Mouse (Mus musculus) left cerebral cortex, adult 11 months (tissue): ENCODE measurements around the gene Afdn.
"Not testable (repeated sequence)": the region's sequence is repeated elsewhere in the genome, so short reads cannot be mapped to it uniquely, and the experiment has no call there.

Experiments used
- DNase-seq: peaks from one replicate; pipeline ENCODE4 v3.0.0; 2022; ENCODE audit warnings: low spot score

The Afdn gene

DNA sequence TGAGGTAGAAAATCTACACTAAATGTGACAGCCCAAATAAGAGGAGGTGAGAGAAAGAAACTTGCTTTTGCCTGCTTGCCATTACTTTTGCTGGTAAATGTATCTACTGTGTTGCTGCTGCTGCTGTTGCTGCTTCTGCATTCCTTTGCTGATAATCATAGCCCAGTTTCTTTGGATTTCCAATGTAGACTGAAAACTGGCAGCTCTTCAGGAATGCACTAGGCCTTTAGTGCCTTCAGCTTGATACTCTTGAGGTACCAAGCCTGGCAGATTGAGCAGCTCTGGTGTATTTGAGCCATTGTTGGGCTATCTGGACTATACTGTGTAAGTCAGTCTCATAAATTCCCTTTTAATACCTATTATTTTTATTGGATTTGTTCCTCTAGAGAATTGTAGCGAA, 18.5 kb downstream of the Afdn start:
- no peak for DNase-seq

DNA sequence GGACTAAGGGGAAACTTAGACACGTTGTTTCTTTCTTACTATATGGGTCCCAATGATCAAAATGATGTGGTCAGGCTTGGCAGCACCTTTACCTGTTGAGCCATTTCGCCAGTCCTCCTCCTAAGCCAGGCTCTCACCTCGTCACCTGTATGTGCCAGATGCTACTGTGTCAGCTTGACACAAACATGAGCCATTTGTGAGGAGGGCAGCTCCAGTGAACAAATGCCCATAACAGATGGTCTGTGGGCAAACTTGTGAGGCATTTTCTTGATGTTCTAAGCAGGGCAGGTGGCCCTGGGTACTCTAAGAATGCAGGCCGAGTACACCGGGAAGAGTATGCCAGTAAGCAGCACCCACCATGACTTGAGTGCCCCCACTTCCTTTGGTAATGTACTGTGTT, 21.6 kb downstream of the Afdn start:
- no peak for DNase-seq

DNA sequence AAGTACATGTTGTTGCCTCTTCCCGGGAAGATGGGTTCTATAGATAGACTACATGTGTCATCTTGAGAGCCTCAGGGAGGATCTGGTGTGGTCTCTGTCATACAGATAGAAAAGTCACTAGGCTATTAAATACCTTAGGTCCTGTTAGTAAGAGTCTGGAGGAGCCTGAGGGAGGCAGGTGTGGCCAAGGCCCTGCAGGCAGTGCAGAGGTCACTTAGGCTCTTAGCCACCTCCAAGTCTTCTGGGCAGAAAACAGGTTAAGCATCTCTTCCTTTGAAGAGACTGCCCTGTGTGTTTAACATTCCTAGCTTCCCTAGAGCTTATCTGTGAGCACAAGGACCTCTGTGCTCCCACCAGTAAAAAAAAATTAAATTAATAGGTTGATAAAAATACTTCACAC, 23.1 kb downstream of the Afdn start:
- no peak for DNase-seq

DNA sequence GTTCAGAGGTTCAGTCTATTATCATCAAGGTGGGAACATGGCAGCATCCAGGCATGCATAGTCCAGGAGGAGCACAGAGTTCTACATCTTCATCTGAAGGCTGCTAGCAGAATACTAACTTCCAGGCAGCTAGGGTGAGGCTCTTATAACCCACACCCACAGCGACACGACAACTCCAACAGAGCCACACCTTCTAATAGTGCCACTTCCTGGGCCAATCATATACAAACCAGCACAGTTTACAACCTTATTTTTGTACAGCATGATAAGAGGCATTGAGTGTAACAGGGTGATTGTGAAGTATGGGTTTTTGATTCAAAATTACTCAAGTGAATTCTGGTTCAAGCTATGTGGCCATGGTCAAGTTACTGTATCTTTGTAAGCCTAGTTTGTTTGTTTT, 29.7 kb downstream of the Afdn start:
- DNase-seq, result not testable (repeated sequence)

DNA sequence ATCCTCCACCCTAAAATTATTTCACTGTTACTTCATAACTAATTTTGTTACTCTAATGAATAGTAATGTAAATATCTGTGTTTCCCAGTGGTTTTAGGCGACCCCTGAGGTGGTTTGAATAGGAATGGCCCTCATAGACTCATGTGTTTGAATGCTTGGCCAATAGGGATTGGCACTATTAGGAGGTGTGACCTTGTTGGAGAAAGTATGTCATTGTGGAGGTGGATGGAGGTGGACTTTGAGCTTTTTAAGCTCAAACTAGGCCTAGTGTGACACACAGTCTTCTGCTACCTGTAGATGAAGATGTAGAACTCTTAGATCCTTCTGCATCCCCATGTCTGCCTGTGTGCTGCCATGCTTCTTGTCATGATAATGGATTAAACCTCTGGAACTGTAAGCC, 37.4 kb downstream of the Afdn start:
- no peak for DNase-seq

DNA sequence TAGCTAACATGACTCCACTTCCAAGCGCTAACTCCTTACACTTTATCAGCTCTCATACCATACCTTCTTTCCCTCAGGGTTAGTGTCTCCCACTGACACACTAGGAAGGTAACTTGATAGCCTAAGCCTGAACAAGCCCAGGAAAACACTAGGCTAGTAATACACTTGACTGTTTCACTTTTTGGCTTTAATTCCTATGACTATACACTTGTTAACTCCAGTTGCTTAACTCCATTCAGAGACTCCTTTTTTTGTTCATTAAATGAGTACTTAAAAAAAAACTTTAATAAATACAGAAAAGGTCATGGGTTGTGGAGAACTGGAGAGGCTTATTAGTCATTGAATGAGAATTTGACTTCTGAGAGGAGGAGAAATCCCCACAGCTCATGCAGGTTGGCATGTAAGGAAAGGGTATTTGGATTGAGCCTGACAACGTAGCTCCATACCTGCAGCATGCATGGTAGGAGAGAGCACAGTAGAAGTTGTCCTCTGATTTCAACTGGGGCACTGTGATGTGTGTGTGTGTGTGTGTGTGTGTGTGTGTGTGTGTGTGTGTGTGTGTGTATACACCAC, 42.6 kb downstream of the Afdn start:
- DNase-seq, result no peak

DNA sequence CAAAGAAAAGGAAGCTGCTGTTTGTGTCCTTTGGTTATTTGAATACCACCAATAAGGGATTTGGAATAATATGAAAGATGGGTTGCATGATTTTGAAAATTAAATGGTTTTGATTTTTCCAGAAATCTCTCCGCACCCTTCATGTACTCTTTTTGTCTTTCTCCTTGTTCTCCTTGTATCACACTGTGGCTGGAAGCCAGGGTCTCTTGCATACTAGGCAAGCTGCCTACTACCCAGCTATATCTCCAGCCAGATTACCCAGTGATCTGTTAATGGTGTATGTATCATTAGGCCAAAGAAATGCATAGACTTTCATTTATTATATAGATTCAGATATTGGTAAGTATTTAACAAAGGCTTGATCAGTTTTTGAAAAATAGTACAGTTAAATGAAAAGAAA, 45.7 kb downstream of the Afdn start:
- no peak for DNase-seq

DNA sequence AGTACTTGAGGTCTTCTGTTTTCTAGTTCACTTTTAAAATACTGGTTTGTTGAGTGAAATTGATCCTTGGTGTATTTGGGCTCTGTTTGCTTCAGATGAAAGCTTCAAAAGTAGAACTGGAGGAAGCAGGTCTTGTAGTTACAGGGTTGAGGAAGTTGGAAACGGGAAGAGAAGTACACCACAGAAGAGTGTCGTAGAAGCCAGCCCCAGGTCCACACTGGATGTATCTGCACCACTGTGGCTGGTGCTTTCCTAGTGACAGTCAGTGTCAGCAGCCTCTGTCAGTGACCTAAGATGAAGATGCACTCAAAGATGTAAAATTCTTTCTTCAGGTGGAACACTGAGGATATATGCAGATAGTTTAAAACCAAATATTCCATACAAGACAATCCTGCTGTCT, 57.5 kb downstream of the Afdn start:
- DNase-seq, result no peak

DNA sequence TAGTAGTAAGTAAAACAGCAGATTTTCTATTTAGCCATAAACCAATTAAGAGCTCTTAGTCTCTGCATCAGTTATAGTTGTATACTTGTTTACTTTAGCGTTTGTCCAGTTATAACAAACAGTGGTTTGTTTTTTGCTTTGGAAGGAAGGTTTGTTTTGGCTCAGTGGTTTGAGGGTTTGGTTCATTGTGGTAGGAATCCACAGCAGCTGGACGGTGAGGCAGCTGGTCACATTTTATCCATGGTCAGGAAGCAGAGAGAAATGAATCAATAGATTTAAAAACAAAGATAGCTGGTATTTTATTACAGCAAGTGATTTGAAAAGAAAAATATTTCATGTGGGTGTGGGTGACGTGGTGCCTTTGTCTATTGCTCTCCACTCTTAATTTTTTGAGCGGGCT, 59.0 kb downstream of the Afdn start:
- no peak for DNase-seq

DNA sequence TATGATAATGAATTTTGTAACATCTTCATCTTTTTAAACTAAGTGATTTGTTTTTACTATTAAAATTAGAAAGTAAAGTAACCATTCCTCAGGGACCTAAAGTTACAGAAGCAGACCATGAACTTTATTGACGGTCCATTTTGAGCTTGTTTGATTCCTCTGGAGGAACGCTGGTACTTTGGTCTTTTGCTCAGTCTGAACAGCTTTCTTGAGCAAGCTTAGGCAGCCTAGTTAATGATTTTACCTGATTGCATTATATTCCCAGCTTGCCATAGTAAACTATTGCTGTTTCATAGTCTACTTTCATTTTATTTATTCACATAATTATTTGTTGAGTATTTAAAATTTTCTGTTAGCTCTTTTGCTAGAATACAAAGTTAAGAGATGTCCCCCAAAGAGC, 60.3 kb downstream of the Afdn start:
- no peak for DNase-seq

DNA sequence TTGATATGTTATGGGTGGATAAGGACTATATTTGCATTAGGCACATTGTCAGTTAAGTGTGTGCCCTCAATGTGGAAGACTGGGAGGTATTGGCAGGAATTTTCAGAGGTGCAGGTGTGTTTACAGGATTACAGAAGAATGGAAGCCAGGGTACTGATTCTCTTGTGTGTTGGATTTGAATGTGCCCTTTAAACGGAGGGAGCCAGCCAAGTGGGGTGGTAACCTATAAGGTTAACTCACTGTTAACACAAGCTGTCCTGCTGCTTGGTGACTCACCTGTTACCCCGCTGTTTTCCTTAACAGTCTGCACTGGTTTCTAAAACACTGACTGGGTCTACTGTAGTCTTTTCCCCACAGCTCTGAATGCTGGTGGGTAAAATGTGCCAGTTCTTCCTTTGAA, 65.1 kb downstream of the Afdn start:
- no peak for DNase-seq

DNA sequence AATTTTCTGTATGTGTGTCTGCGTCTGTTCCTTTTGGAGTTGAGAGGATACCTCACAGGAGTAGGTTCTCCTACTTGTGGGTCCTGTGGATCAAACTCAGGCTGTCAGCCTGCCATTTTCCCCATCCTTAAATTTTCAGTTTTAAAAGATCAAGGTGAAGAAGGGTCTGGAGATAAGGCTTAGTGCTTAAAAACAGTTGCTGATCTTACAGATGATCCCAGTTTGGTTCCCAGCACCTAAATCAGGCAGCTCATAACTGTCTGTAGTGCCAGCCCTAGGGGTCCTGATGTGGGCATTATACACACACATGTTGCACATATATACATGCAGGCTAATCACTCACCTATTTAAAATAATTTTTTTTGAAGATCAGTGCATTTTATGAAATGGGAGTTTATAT, 69.9 kb downstream of the Afdn start:
- no peak for DNase-seq

DNA sequence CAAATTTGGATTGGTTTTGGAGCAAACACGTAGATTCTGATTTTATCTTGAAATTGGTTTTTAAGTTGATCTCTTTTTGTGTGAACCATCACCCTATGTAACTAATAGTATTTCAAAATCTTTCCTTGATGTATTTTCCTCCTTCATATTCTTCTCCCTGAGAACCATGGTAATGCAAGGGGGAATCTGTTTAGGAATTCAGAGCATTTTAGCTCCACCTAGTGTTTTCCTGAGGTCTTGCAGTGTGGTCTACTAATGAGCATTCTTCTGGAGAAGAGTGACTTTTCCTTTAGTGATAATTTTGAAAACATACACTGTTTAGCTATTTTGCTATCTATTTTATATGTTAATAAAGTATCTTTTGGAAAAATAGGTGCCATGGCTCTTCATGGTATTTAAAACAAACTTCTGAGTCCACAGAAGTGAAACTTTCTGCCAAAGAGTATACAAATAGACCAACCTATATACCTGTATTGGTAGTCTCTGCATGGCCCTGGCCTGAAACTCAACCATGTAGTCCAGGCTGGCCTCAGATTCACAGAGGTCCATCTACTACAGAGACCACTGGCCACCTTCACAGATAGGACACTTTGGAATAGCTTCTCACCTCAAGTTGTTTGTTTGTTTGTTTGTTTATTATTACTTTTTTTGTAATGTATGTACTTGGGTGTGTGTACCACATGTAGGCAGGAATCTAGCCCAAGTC, 70.5 kb downstream of the Afdn start:
- DNase-seq, result peak; percentile 57

DNA sequence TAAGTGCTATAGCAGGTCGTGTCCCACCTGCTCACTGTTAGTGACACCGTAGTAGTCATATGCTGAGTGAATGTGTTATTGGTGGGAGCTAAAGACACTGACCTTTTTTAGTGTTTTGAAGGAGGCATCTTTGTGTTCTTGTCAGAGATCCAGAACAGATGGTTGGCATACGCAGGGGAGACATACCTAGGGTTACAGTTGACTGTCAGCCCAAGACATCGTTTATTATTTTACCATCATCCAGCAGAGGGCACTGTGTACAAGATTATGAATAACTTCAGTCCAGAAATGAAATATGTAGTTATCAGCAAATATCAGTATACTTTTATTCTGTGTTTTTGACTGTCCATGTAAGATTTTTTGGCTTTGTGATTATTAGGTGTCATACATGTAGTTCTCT, 75.5 kb downstream of the Afdn start:
- no peak for DNase-seq

DNA sequence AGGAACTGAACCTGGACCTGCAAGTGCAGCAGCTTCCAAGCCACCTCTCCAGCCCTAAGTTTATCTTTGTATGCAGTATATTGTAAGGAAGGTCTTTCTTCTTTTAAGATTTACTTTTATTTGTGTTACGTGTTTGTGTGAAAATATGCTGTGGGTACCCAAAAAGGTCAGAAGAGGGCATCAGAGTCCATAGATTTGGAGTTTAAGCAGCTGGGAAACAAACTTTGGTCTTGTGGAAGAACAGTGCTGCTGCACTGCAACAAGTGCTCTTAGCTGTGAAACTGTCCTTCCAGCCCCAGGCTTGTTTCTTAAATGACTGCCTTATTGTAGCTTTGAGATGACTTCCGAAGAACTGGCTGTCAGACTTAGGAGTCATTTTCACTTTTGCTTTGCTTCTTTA, 89.8 kb downstream of the Afdn start:
- DNase-seq, result no peak

DNA sequence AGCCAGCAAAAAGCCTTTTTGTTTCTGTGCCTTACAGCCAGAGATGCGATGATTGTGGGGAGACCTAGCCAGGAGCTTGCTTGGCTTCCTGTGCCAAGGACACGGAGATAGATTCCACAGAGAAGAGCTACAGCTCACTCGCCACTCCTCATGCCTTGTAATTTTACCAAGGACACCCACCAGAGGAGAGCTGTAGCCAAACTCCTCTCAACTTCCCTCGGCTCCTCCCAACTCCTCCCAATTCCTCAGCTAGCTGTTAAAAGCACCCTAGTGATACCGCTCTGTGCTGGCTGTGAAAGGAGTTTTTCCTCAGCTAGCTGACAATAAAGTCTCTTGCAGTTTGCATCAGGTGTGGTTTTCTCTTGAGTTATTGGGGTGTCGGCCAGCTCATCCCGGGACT, 93.5 kb downstream of the Afdn start:
- DNase-seq, result not testable (repeated sequence)

DNA sequence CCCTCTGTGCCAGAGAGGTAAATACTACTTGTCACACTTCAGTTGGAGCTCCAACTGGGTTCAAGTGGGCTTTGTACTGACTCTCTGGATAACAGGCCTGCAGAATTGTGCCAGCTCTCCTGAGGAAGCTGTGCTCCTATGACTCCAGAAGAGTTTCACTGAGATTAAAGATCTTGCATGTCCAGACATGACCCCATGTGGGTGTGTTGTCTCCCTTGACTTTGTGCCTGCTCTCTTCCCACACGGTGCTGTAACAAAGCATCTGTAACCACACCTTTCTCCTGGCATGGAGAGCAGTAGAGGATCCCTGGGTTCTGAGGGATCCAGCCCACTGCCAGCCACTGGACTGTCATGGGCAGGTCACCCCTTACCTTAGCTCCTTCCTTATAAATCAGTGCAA, 95.1 kb downstream of the Afdn start:
- no peak for DNase-seq

DNA sequence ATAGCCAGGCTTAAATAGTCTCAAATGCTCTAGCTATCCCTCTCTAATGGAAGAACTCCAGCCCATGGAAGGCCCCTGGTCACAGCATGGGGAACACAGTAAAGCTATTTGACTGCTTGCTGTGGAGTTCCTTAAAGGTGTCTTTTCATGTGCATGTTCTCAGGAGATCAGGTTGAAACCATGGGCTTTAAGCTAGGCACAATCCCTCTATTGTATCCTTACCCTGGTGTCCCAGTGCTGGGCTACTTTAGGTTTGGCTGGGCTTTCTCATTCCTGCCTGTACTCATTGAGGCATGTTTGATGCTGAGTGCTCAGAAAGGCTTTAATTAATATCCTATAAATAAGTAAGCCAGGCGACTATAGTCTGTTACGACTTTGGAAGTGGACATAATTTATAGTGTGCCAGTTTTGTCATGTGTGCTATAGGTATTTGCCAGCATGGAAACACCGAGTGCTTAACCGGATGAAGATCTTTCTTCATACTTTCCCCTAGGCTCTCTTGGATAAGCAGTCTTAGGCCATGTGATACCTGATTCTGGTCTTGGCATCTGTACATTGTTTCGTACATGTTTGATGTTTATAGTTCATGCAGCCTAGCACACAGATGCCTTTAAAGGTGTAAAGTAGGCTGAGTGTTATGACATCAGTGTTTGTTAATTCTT, 96.2 kb downstream of the Afdn start:
- no peak for DNase-seq

DNA sequence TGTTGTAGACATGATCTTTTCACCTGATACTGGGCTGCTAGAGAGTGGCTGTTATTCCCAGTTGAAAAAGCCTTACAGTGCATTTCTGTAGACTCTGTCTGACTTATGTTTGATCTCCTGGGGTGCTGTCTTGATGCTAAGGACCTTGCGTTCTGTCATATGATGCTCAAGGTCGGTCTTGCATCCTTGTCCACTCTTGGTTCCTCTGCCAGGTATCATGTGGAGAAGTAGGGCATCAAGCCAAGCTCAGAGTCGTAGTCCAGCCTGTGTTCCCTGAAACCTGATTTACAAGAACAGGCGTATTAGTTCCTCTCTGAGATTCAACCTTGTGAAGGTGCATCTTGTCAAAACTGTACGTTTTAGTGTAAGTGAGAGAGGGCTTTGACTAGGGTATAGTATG, 105.0 kb downstream of the Afdn start:
- no peak for DNase-seq

DNA sequence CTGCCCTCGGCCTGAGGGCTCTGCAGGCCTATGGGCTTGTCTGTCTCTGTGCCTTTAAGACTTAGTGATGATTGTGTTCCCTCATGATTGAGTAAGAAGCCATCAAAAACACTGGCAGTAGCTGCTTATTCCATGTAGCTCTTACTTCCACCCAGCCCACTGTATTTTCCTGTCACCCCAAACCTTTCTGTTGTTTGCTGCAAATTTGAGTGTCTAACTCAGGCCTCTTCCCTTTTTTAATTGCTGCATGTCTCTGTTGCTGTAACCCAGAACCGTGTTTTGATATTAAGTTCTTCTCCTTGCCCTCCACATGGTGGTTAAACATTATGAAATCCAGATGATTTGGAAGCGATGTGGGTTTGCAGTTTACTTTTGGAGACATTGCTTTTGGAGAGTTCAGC, 106.6 kb downstream of the Afdn start:
- no peak for DNase-seq

DNA sequence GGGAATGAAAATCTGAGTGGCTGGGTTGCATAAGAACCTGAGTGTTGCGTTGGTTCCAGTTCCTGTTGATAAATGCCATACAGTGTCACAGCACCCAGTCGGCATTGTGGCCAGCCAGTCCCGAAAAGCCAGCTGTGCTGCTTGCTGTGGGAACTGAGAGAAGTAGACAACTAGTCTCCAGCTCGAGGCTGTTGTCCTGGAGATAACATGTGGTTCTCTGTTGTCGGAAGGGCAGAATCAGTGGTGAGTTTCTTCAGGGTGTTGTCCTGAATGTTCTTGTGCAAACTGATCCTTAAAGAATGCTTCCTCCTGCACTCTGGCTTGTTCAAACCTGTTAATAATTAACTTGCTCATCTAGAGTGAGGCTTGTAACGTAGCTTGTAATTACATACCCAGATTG, 107.1 kb downstream of the Afdn start:
- no peak for DNase-seq

DNA sequence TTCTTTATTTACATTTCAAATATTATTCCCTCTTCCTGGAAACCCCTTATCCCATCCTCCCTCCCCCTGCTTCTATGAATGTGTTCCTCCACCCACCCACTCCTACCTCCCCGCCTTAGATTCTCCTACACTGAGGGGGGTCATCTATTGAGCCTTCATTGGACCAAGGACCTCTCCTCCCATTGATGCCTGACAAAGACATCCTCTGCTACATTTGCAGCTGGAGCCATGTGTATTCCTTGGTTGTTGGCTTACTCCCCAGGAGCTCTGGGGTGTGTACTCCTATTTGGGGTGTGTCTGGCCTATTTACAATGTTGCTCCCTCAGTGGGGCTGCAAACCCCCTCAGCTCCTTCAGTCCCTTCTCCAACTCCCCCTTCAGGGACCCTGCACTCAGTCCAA, 109.9 kb downstream of the Afdn start:
- no peak for DNase-seq

DNA sequence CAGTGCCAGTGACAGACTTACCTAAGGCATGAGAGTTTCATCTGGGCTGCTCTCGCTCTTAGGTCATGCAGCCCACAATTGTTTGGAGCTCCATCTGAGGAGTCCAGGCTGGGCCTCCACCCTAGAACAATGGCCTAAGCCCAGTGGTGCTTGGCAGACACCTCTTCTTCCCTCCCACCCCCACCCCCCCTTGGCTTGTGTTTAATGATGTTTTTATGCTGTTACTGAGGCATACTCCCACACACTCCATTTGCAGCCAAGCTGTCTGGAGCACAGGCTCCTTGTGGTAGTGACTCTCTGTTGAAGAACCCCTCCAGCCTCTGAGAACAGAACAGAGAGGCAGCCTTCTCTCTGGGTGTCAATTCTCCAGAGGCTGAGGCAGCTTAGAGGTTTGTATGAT, 113.9 kb downstream of the Afdn start:
- DNase-seq, result no peak

DNA sequence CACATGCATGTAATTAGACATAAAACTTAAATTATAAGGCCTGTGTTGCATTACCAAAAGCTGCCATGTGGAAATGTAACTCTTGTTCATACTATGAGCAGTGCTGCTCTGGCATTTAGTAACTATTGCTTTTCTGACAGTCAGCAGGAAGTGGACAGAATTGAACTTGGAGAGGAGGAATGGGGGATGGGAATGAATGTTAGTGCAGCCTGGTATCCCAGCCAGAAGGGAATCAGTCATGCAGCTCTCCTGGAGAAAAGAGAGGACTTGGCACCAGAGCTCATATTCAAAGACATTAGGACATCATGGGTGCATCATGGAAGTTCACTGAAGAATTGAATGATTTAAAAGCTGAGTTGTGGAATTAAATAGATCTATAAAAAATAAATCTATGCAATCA, 117.1 kb downstream of the Afdn start:
- DNase-seq, result no peak
